Mouse (Mus musculus) CD8-positive naive resting alpha-beta T cell, adult 57 days (primary cell): ENCODE measurements around the gene Dlg5. TPM values are rescaled to one million over a fixed set of nuclear protein-coding genes. Genes with fewer than 3 reads are reported as not detected.

ENCODE experiments used
- total RNA-seq: library from RNA; stranded (reverse); gene quantifications from one replicate; pipeline ENCODE4 v1.2.4, GENCODE M21; 2023

Dlg5 gene
- 0.98 TPM for total RNA-seq

DNA sequence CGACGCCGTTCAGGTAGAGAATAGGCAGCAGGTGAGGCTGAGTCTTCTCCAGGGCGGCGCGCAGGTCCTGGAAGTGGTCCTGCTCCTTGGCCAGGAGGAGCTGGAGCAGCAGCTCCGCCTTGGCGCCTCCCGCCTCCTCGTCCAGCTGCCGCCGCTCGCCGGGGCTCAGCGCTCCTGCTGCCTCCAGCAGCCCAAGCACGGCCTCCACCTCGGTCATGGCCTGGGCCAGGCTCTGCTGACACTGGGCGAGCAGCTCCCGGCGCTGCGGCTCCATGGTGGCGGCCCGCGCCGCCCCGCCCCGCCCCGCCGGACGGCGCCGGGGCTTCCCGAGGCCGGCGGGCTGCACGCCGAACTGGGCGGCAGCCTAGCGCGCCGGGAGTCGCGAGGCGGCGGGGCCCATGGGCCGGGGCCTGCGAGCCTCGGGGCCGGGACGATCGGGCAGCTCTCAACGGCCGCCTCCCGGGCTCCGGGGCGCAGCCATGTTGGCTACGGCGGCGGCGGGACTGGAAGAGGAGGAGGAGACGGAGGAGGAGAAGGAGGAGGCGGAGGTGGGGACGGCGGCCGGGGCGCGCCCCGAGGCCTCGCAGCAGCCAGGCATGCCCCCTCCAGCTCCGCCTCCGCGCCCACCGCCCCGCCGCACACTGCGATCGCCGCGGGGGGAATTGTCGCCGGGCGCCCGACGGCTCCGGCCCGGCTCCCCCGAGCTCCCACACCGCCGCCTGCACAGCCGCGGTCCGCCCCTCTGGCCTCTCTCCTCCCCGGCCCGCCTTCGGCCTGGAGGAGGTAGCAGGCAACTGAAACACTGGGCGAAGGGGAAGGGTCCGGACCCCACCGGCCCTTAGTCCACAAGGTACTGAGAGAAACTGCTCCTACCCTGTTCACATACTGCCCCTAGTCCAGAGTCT, at the start of gene Dlg5:
Dlg5 (minus strand) TSS at position 744 of the 905 bp plus-strand sequence.

DNA sequence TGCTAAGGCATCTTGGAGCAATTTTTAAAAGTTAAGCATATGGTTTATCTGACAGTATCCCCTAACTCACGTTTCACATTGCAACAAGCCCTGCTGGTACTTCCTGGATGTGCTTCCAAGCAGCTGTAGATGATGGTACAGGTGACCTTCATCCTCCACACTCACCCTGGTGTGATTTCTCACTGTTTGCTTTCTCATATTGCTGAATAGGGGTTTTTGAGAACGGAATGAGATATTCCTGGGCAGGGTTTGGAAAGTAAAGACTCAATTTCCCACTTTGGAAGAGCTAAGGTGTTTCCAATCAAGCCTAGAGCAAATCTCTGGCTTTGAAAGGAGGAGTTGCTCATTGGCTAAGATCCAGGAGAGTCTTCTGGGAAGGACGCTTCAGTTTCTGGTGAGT, 47.2 kb upstream of the Dlg5 start, which contains the start of gene E330034G19Rik:
E330034G19Rik (plus strand) TSS at position 301 of the 400 bp plus-strand sequence.

Other genes starting within 250 kb of the Dlg5 start
- not detected for gene Kcnma1, start 231.4 kb downstream of the Dlg5 start, total RNA-seq
- gene E330034G19Rik, start 47.3 kb upstream of the Dlg5 start, total RNA-seq, result not detected
- 47.6 TPM for gene Polr3a, start 241.1 kb upstream of the Dlg5 start, total RNA-seq
- 6,847 TPM for gene Rps24, start 241.2 kb upstream of the Dlg5 start, total RNA-seq